Mouse (Mus musculus): ENCODE measurements around the gene Bcas2. TPM values are rescaled to one million over a fixed set of nuclear protein-coding genes. Genes with fewer than 3 reads are reported as not detected.
"Not testable (repeated sequence)": the region's sequence is repeated elsewhere in the genome, so short reads cannot be mapped to it uniquely, and the experiment has no call there.

Gene Bcas2
- polyA plus RNA-seq, 1 experiment from 2014 or later: 230 TPM

- H3K36me3 ChIP-seq; H3K27me3 ChIP-seq; H3K27ac ChIP-seq; H3K4me2 ChIP-seq (replicated peaks); H3K9ac ChIP-seq; H3K4me3 ChIP-seq; ATAC-seq (ENCODE audit: low FRiP score, low read depth); H3K9me3 ChIP-seq: not testable (repeated sequence)
- H3K4me1 ChIP-seq: peaks cover 15% of the 10 kb centered on the region; the same call in 1 of the 2 replicates
- 52% methylated on average over 11 of the region's 11 CpGs for WGBS
Measured at GRCm38 (mm10) chr3:103140095-103140838, 31.2 kb upstream of the Bcas2 start.

- no peak for ATAC-seq (ENCODE audit: low FRiP score, low read depth)
- Histone ChIP-seq H3K4me1 (peaks cover 15% of the 10 kb centered on the region; the same call in 1 of the 2 replicates), H3K27ac (no peak overlapping the region), H3K27me3 (no peaks in the 10 kb centered on the region), H3K9ac (no peak overlapping the region), H3K4me2 (replicated peaks) (no peak overlapping the region), H3K36me3 (peaks cover 9% of the 10 kb centered on the region), H3K4me3 (no peak overlapping the region), H3K9me3 (no peaks in the 10 kb centered on the region; the same call in 1 of the 2 replicates)
- 77% methylated on average over 11 of the region's 11 CpGs for WGBS
Measured at GRCm38 (mm10) chr3:103141287-103141686, 30.2 kb upstream of the Bcas2 start.

GRCm38 (mm10) chr3:103142366-103142765 lies 29.1 kb upstream of the Bcas2 start:
- no peak overlapping the region for H3K4me3 ChIP-seq
- H3K9me3 ChIP-seq: no peaks in the 10 kb centered on the region; the same call in 1 of the 2 replicates
- no peak for ATAC-seq (ENCODE audit: low FRiP score, low read depth)
- H3K9ac ChIP-seq: no peak overlapping the region
- H3K36me3 ChIP-seq: peaks cover 13% of the 10 kb centered on the region
- no peaks in the 10 kb centered on the region for H3K27me3 ChIP-seq
- WGBS: 79% methylated on average over 10 of the region's 10 CpGs
- H3K4me1 ChIP-seq: peaks cover 11% of the 10 kb centered on the region; the same call in 1 of the 2 replicates
- no peak overlapping the region for H3K4me2 ChIP-seq (replicated peaks)
- no peak overlapping the region for H3K27ac ChIP-seq

- Histone ChIP-seq H3K4me1 (no peaks in the 10 kb centered on the region), H3K4me3 (no peak overlapping the region), H3K27ac (no peak overlapping the region), H3K9me3 (no peaks in the 10 kb centered on the region; the same call in 1 of the 2 replicates), H3K27me3 (no peaks in the 10 kb centered on the region), H3K9ac (no peak overlapping the region), H3K4me2 (replicated peaks) (no peak overlapping the region), H3K36me3 (peaks cover 26% of the 10 kb centered on the region)
- ATAC-seq (ENCODE audit: low FRiP score, low read depth): no peak
- 89% methylated on average over 2 of the region's 2 CpGs for WGBS
Measured at GRCm38 (mm10) chr3:103145336-103145735, 26.1 kb upstream of the Bcas2 start.

GRCm38 (mm10) chr3:103145791-103146190 lies 25.7 kb upstream of the Bcas2 start:
- no peak for ATAC-seq (ENCODE audit: low FRiP score, low read depth)
- Histone ChIP-seq H3K9me3 (no peaks in the 10 kb centered on the region; the same call in 1 of the 2 replicates), H3K27ac (no peak overlapping the region), H3K36me3 (peaks cover 30% of the 10 kb centered on the region), H3K4me2 (replicated peaks) (no peak overlapping the region), H3K27me3 (no peaks in the 10 kb centered on the region), H3K4me3 (no peak overlapping the region), H3K9ac (no peak overlapping the region), H3K4me1 (no peaks in the 10 kb centered on the region)
- WGBS: 77% methylated on average over 4 of the region's 4 CpGs

- no peak for ATAC-seq (ENCODE audit: low FRiP score, low read depth)
- Histone ChIP-seq H3K36me3 (peaks cover 28% of the 10 kb centered on the region), H3K9ac (no peak overlapping the region), H3K4me2 (replicated peaks) (no peak overlapping the region), H3K27ac (0 out of 2 replicates have a peak overlapping the region, but pooled peaks have one; percentile 10), H3K4me1 (no peaks in the 10 kb centered on the region), H3K9me3 (no peaks in the 10 kb centered on the region), H3K4me3 (no peak overlapping the region), H3K27me3 (no peaks in the 10 kb centered on the region)
- WGBS: 65% methylated on average over 23 of the region's 23 CpGs
Measured at GRCm38 (mm10) chr3:103146330-103147166, 24.9 kb upstream of the Bcas2 start.

GRCm38 (mm10) chr3:103147775-103148174 lies 23.7 kb upstream of the Bcas2 start:
- H3K4me2 ChIP-seq (replicated peaks): no peak overlapping the region
- no peak for ATAC-seq (ENCODE audit: low FRiP score, low read depth)
- H3K4me3 ChIP-seq: no peak overlapping the region
- WGBS: 88% methylated on average over 4 of the region's 4 CpGs
- H3K9me3 ChIP-seq: no peaks in the 10 kb centered on the region
- no peaks in the 10 kb centered on the region for H3K27me3 ChIP-seq
- peaks cover 37% of the 10 kb centered on the region for H3K36me3 ChIP-seq
- H3K27ac ChIP-seq: no peak overlapping the region
- H3K9ac ChIP-seq: no peak overlapping the region
- no peaks in the 10 kb centered on the region for H3K4me1 ChIP-seq

GRCm38 (mm10) chr3:103148941-103149340 lies 22.5 kb upstream of the Bcas2 start:
- no peaks in the 10 kb centered on the region for H3K27me3 ChIP-seq
- no peaks in the 10 kb centered on the region for H3K4me1 ChIP-seq
- no peak overlapping the region for H3K9ac ChIP-seq
- 0 out of 2 replicates have a peak, but pooled peaks cover 4% of the 10 kb centered on the region for H3K9me3 ChIP-seq
- no peak overlapping the region for H3K4me2 ChIP-seq (replicated peaks)
- peaks cover 48% of the 10 kb centered on the region for H3K36me3 ChIP-seq
- ATAC-seq (ENCODE audit: low FRiP score, low read depth): no peak
- no peak overlapping the region for H3K4me3 ChIP-seq
- WGBS: 73% methylated on average over 10 of the region's 10 CpGs
- H3K27ac ChIP-seq: no peak overlapping the region

GRCm38 (mm10) chr3:103153761-103154160 lies 17.7 kb upstream of the Bcas2 start:
- 0 out of 2 replicates have a peak, but pooled peaks cover 4% of the 10 kb centered on the region for H3K9me3 ChIP-seq
- no peak overlapping the region for H3K4me3 ChIP-seq
- H3K27me3 ChIP-seq: no peaks in the 10 kb centered on the region
- H3K36me3 ChIP-seq: peaks cover 67% of the 10 kb centered on the region
- H3K4me1 ChIP-seq: no peaks in the 10 kb centered on the region
- H3K4me2 ChIP-seq (replicated peaks): no peak overlapping the region
- ATAC-seq (ENCODE audit: low FRiP score, low read depth): no peak
- H3K27ac ChIP-seq: no peak overlapping the region
- H3K9ac ChIP-seq: no peak overlapping the region

GRCm38 (mm10) chr3:103159232-103159900 lies 12.1 kb upstream of the Bcas2 start:
- H3K27ac ChIP-seq: no peak overlapping the region
- H3K36me3 ChIP-seq: peaks cover 35% of the 10 kb centered on the region
- H3K27me3 ChIP-seq: no peaks in the 10 kb centered on the region
- no peak overlapping the region for H3K9ac ChIP-seq
- no peak overlapping the region for H3K4me2 ChIP-seq (replicated peaks)
- no peak overlapping the region for H3K4me3 ChIP-seq
- WGBS: 51% methylated on average over 3 of the region's 3 CpGs
- no peaks in the 10 kb centered on the region for H3K9me3 ChIP-seq
- no peaks in the 10 kb centered on the region for H3K4me1 ChIP-seq
- no peak for ATAC-seq (ENCODE audit: low FRiP score, low read depth)

GRCm38 (mm10) chr3:103169771-103170170 lies 1.7 kb upstream of the Bcas2 start:
- 16% methylated on average over 4 of the region's 4 CpGs for WGBS
- Histone ChIP-seq H3K27ac (no peak overlapping the region), H3K4me1 (peaks cover 17% of the 10 kb centered on the region), H3K27me3 (no peaks in the 10 kb centered on the region), H3K9me3 (no peaks in the 10 kb centered on the region), H3K36me3 (peaks cover 38% of the 10 kb centered on the region), H3K4me3 (no peak overlapping the region), H3K9ac (no peak overlapping the region), H3K4me2 (replicated peaks) (no peak overlapping the region)
- ATAC-seq (ENCODE audit: low FRiP score, low read depth): no peak

- WGBS: 49% methylated on average over 5 of the region's 5 CpGs
- no peak for ATAC-seq (ENCODE audit: low FRiP score, low read depth)
- peaks cover 17% of the 10 kb centered on the region for H3K4me1 ChIP-seq
- no peaks in the 10 kb centered on the region for H3K27me3 ChIP-seq
- H3K4me2 ChIP-seq (replicated peaks): peak overlapping the region; percentile 86
- peak overlapping the region; percentile 90 for H3K9ac ChIP-seq
- H3K4me3 ChIP-seq: peak overlapping the region; percentile 83
- H3K36me3 ChIP-seq: peaks cover 46% of the 10 kb centered on the region
- no peak overlapping the region for H3K27ac ChIP-seq
- H3K9me3 ChIP-seq: no peaks in the 10 kb centered on the region
Measured at GRCm38 (mm10) chr3:103172615-103173014, 1.2 kb downstream of the Bcas2 start.

Data from limb, embryonic 13.5 days (tissue).